Mouse (Mus musculus) hindbrain, embryonic 11.5 days (tissue): ENCODE measurements around the gene Sipa1l1. TPM values are rescaled to one million over a fixed set of nuclear protein-coding genes. Genes with fewer than 3 reads are reported as not detected.

Experiments
- ATAC-seq: fragments of 200-750 bp; cut with Nextera tagmentation; 2 replicates; pipeline ENCODE4 v1.8.0; 2017; ENCODE audit warnings: mild to moderate bottlenecking, moderate TSS enrichment, moderate library complexity; ENCODE audit not compliant: low FRiP score
- DNase-seq: peaks from one replicate; pipeline ENCODE4 v3.0.0-alpha.2; 2015; ENCODE audit warnings: low spot score
- H3K27ac ChIP-seq: fragments of 300-500 bp; sonication (generic); 2 replicates; pipeline ENCODE4 v1.5.1; 2014; ENCODE audit warnings: mild to moderate bottlenecking, low read depth, low read length
- H3K27me3 ChIP-seq: fragments of 300-500 bp; sonication (generic); 2 replicates; pipeline ENCODE4 v1.6.1; 2014; ENCODE audit warnings: mild to moderate bottlenecking, low read length, moderate library complexity, mixed read lengths; ENCODE audit not compliant: control insufficient read depth, insufficient read depth
- H3K36me3 ChIP-seq: fragments of 300-500 bp; sonication (generic); 2 replicates; pipeline ENCODE4 v1.6.1; 2014; ENCODE audit warnings: mild to moderate bottlenecking, low read length, moderate library complexity, mixed read lengths; ENCODE audit not compliant: control insufficient read depth, insufficient read depth
- H3K4me1 ChIP-seq: fragments of 300-500 bp; sonication (generic); replicated peaks from 2 replicates; pipeline ENCODE4 v1.6.1; 2014; ENCODE audit warnings: low read length, mixed read lengths; ENCODE audit not compliant: control insufficient read depth, insufficient read depth
- H3K4me2 ChIP-seq: fragments of 300-500 bp; sonication (generic); replicated peaks from 2 replicates; pipeline ENCODE4 v1.6.1; 2014; ENCODE audit warnings: mild to moderate bottlenecking, low read depth, low read length
- H3K4me3 ChIP-seq: fragments of 300-500 bp; sonication (generic); 2 replicates; pipeline ENCODE4 v1.5.1; 2014; ENCODE audit warnings: low read depth, low read length
- H3K9ac ChIP-seq: fragments of 300-500 bp; sonication (generic); 2 replicates; pipeline ENCODE4 v1.6.1; 2014; ENCODE audit warnings: low read depth, low read length
- H3K9me3 ChIP-seq: fragments of 300-500 bp; sonication (generic); 2 replicates; pipeline ENCODE4 v1.6.1; 2016; ENCODE audit warnings: low read length; ENCODE audit not compliant: control insufficient read depth
- WGBS: fragments of 180-500 bp; shearing (Covaris S2); extraction: QIAGEN DNeasy Blood & Tissue Kit; methylation state at CpG from one replicate; pipeline ENCODE4 v1.1.7; 2014; 5-methylcytosine and 5-hydroxymethylcytosine counted together
- polyA plus RNA-seq: library from polyadenylated mRNA; unstranded; fragments of >200 nt; fragmentation: Nextera tagmentation; extraction: Ambion mirVana; gene quantifications from 2 replicates; pipeline ENCODE4 v1.2.1, GENCODE M21; 2014

Sipa1l1 gene
- polyA plus RNA-seq, 1 experiment from 2014 or later = 30.8 TPM

DNA sequence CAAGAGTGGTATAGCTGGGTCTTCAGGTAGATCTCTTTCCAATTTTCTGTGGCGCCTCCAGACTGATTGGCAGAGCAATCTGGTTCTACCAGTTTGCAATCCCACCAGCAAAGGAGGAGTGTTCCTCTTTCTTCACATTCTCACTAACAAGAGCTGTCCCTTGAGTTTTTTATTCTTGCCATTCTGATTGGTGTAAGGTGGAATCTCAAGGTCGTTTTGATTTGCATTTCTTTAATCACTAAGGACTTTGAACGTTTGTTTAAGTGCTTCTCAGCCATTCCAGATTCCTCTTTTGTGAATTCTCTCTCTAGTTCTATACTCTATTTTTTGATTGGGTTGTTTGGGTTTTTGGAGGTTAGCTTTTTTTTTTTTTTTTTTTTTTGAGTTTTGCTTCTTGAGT lies 151.1 kb downstream of the Sipa1l1 start:
- Histone ChIP-seq H3K4me1 (no peaks in the 10 kb centered on the region), H3K27me3 (no peaks in the 10 kb centered on the region), H3K36me3 (no peaks in the 10 kb centered on the region), H3K9ac (no peak overlapping the region), H3K9me3 (no peaks in the 10 kb centered on the region), H3K4me3 (no peak overlapping the region), H3K4me2 (no peak overlapping the region), H3K27ac (no peak overlapping the region)
- DNase-seq = no peak
- ATAC-seq = no peak
- WGBS = 60% methylated on average over 3 of the region's 3 CpGs

DNA sequence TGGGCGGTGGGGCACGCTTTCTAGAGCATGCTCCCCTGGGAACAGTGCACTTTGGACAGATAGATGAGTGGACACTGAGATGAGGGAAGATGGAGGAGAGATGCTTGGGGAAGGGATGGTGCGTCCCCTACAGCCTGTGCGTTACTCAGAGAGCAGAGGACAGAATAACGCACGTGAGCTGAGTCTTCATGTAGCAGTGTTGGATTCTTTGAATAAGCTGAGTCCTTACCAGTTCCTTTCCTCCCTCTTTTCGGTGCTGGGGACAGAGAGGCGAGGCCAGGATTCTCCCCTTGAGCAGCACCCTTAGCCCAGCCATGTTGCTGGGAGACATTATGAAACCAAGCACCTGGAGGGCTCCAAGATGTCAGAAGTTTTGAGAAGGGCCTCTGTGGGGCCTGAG lies 152.3 kb downstream of the Sipa1l1 start:
- H3K36me3 ChIP-seq = no peaks in the 10 kb centered on the region
- H3K27me3 ChIP-seq = no peaks in the 10 kb centered on the region
- H3K27ac ChIP-seq = no peak overlapping the region
- no peaks in the 10 kb centered on the region for H3K9me3 ChIP-seq
- H3K4me3 ChIP-seq = no peak overlapping the region
- no peaks in the 10 kb centered on the region for H3K4me1 ChIP-seq
- 83% methylated on average over 8 of the region's 8 CpGs for WGBS
- no peak overlapping the region for H3K4me2 ChIP-seq
- H3K9ac ChIP-seq = no peak overlapping the region
- ATAC-seq (no peak), DNase-seq (no peak)

DNA sequence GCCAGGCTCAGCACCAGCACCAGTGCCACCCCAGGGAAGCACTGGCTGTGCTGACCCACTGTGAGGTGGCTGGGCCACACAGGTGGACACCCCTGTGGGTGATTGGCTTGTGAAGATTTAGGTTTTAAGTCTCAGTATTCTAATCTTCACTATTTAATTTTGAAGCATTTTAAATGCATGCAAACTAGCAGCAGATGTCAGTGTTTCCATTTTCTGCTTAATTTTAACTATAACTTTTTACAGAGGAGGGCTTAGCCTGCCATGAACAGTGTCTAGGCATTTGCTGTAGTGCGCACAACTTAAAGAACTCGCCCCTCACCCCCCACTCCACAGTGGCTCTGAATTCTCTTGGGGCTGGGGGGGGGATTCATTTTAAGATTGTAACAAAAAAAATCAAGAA lies 152.7 kb downstream of the Sipa1l1 start:
- no peaks in the 10 kb centered on the region for H3K27me3 ChIP-seq

DNA sequence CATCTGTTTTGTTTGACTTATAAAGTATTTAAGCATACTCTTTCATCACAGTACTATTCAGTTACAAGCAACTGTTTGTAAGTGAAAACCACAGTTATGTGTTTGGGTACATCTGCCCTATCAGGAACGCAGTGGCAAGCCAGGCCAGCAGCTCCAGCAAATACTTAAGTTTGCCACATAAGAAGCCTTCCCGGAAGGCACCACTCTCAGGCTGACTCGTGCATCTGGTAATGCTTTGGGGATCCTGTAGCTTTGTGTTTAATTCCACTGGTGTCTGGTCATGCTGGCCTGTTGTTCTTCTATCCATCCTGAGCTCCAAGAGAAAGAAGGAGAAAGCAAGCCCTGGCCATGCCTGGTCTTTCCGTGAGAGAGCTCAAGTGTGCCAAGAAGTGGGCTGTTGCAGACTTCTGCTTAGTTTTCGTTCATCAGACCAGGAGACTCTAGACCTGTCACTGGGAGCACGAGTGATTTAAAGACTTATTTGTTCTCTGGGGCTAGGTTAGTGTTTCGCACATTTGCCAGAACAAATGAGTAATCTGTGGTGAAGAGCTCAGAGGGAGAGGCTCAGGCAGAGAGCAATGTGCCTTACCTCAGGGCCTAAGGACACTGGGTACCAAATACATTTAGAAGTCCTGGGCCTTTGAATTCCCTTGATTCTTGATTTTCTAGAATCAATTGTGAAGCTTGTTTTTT lies 153.8 kb downstream of the Sipa1l1 start:
- ATAC-seq (no peak), DNase-seq (no peak)
- Histone ChIP-seq H3K4me2 (no peak overlapping the region), H3K9me3 (no peaks in the 10 kb centered on the region), H3K9ac (no peak overlapping the region), H3K4me3 (no peak overlapping the region), H3K27me3 (no peaks in the 10 kb centered on the region), H3K4me1 (no peaks in the 10 kb centered on the region), H3K27ac (no peak overlapping the region), H3K36me3 (no peaks in the 10 kb centered on the region)
- WGBS = 70% methylated on average over 7 of the region's 7 CpGs

More for the DNA sequence above, 152.7 kb downstream of the Sipa1l1 start:
- Histone ChIP-seq H3K4me3 (no peak overlapping the region), H3K27ac (no peak overlapping the region), H3K9ac (no peak overlapping the region), H3K4me2 (no peak overlapping the region), H3K36me3 (no peaks in the 10 kb centered on the region), H3K4me1 (no peaks in the 10 kb centered on the region), H3K9me3 (no peaks in the 10 kb centered on the region)
- WGBS = 91% methylated on average over 2 of the region's 2 CpGs
- DNase-seq = no peak
- no peak for ATAC-seq

DNA sequence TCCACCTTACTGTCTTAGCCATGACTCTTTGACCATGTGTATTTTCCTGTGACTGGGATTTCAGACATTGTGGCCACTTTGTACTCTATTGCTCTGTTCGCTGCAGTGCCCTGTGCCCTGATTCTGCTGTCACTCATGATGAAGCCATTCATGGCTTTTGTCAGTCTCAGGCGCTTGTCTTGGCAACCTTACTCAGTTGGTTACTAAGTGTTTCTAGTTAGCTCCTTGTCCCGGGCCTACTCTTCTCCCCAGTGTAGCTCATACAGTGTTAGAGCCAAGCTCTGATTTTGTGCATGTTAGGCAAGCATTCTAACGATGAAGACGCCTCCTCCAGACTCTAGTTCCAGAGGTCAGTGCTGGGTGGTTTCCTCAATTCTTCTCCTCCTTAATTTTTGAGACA lies 155.5 kb downstream of the Sipa1l1 start:
- H3K4me3 ChIP-seq = no peak overlapping the region
- no peak overlapping the region for H3K27ac ChIP-seq
- H3K27me3 ChIP-seq = no peaks in the 10 kb centered on the region
- H3K4me1 ChIP-seq = no peaks in the 10 kb centered on the region
- 82% methylated on average over 5 of the region's 5 CpGs for WGBS
- H3K36me3 ChIP-seq = no peaks in the 10 kb centered on the region
- no peaks in the 10 kb centered on the region for H3K9me3 ChIP-seq
- H3K4me2 ChIP-seq = no peak overlapping the region
- no peak for DNase-seq
- ATAC-seq = no peak
- no peak overlapping the region for H3K9ac ChIP-seq

DNA sequence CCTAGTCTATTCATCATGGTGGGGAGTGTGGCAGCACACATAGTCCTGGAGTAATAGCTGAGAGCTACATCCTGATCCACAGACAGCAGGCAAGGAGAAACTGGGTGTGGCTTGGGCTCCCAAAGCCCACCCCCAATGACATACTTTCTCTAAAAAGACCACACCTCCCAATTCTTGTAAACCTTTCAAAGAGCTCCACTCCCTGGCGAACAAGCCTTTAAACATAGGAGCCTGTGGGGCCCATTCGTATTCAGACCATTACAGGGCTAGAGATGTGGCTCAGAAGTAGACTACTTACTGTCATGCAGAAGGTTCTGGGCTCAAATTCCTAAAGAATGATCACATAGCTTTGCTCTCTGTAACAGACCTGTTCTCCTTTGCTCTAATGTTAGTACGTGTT lies 156.4 kb downstream of the Sipa1l1 start:
- Histone ChIP-seq H3K27ac (no peak overlapping the region), H3K4me1 (no peaks in the 10 kb centered on the region), H3K36me3 (no peaks in the 10 kb centered on the region), H3K4me2 (no peak overlapping the region), H3K4me3 (no peak overlapping the region), H3K9me3 (no peaks in the 10 kb centered on the region), H3K9ac (no peak overlapping the region), H3K27me3 (no peaks in the 10 kb centered on the region)
- ATAC-seq = no peak
- no peak for DNase-seq
- WGBS = 94% methylated on average over 3 of the region's 3 CpGs

DNA sequence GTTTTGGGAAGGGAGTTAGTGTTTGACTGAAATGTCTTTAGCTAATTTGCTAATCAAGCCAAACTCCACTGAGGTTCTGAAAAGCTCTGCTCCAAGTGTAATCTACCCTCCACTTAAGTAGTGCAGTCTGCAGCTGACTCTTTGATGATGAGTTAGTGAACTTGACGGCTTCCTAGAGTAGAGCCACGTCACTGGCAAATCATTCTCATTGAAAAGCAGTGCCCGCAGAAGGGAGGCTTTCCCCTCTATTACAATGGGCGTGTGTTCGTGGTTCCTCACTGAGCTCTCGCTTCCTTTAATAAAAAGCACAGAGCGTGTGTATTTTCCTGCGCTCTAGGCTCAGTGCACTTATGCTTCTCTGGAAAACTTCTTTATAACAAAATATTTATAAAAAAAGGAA lies 157.3 kb downstream of the Sipa1l1 start:
- no peak for ATAC-seq
- H3K36me3 ChIP-seq = no peaks in the 10 kb centered on the region
- no peak overlapping the region for H3K9ac ChIP-seq
- H3K9me3 ChIP-seq = no peaks in the 10 kb centered on the region
- no peak for DNase-seq
- H3K4me3 ChIP-seq = no peak overlapping the region
- H3K4me2 ChIP-seq = no peak overlapping the region
- WGBS = 79% methylated on average over 8 of the region's 8 CpGs
- H3K27me3 ChIP-seq = no peaks in the 10 kb centered on the region
- no peaks in the 10 kb centered on the region for H3K4me1 ChIP-seq
- H3K27ac ChIP-seq = no peak overlapping the region

DNA sequence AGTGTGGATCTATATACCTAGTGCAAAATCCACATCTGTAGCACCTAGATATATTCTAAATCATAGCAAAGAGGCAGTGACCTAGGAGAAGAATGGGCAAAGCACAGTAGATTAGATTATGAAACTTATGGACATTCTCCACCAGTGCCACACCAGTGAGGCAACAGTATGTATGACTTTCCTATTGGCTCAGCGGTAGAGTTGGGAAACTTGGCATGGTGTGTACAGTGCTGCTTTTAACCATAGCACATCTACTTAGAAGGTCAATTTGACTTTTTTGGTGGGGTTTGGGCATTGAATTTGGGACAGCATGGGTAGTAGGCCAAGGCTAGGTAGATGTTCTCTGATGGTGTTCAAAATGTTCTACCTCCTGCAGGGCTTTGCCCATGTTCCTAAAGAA lies 159.0 kb downstream of the Sipa1l1 start:
- 100% methylated on average over 1 of the region's 1 CpGs for WGBS
- no peaks in the 10 kb centered on the region for H3K9me3 ChIP-seq
- H3K4me2 ChIP-seq = no peak overlapping the region
- no peak overlapping the region for H3K4me3 ChIP-seq
- no peaks in the 10 kb centered on the region for H3K27me3 ChIP-seq
- H3K9ac ChIP-seq = no peak overlapping the region
- no peaks in the 10 kb centered on the region for H3K36me3 ChIP-seq
- no peak for DNase-seq
- no peaks in the 10 kb centered on the region for H3K4me1 ChIP-seq
- H3K27ac ChIP-seq = no peak overlapping the region
- no peak for ATAC-seq

DNA sequence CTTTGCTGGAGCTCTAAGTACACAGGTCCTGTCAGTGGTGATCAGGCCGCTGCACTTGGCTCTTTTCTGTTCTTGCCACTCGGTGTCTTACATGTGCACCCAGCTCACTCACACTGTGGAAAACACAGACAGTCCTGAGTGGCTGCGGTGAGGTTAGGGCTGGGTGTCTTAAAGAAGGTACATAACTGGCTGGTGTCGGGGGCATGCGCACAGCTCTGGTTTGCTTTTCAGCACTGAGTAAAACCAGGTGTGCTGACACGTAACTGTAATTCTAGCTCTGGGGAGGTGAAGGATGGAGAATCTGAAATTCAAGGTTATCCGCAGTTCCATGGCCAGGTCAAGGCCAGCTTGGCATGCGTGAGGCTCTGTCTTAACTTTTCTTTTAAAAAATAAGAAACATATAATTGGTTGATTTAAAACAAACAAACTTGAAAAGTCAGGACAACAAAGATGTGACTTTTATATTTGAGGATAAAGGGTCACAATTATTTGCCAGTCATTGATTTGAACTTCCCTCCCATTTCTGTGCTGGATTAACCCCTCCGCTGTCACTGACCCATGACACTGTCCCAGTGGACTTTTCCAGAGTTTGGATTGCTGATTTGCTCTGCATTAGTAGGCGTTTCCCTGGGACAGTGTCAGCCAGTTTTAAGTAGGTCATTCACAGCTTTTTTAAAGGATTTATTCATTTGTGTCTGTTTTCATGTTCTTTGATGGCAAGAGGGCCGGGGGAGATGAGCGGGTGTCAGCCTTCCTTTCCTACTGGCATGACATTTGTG lies 163.9 kb downstream of the Sipa1l1 start:
- no peak overlapping the region for H3K27ac ChIP-seq
- H3K9me3 ChIP-seq = no peaks in the 10 kb centered on the region
- no peak overlapping the region for H3K4me2 ChIP-seq
- H3K4me1 ChIP-seq = peaks cover 4% of the 10 kb centered on the region; the same call in 1 of the 2 replicates
- H3K9ac ChIP-seq = no peak overlapping the region
- H3K36me3 ChIP-seq = no peaks in the 10 kb centered on the region
- H3K27me3 ChIP-seq = no peaks in the 10 kb centered on the region
- 72% methylated on average over 12 of the region's 12 CpGs for WGBS
- ATAC-seq (no peak), DNase-seq (no peak)
- H3K4me3 ChIP-seq = no peak overlapping the region
